Mouse (Mus musculus): ENCODE results near the gene Ip6k2.
A peak's percentile ranks its signal among the peaks of the same experiment; 100 is the strongest.

Gene Ip6k2

GRCm38 (mm10) chr9:108824144-108824685, 40.6 kb downstream of the Ip6k2 start:
- DNase-seq (ENCODE audit: low read depth): no peak

GRCm38 (mm10) chr9:108824755-108825413, 41.3 kb downstream of the Ip6k2 start:
- DNase-seq (ENCODE audit: low read depth): no peak

GRCm38 (mm10) chr9:108825820-108826699, 42.5 kb downstream of the Ip6k2 start, which contains the start of gene Celsr3:
Gene Celsr3 (plus strand): TSS chr9:108826320.
- DNase-seq (ENCODE audit: low read depth): peak; percentile 16

- DNase-seq (ENCODE audit: low read depth): peak; percentile 80
These were observed 43.2 kb downstream of the Ip6k2 start for GRCm38 (mm10) chr9:108826700-108827340.

GRCm38 (mm10) chr9:108827454-108827853, 43.9 kb downstream of the Ip6k2 start:
- DNase-seq (ENCODE audit: low read depth): no peak

GRCm38 (mm10) chr9:108827906-108828305, 44.3 kb downstream of the Ip6k2 start:
- no peak for DNase-seq (ENCODE audit: low read depth)

GRCm38 (mm10) chr9:108831637-108832036, 48.0 kb downstream of the Ip6k2 start:
- no peak for DNase-seq (ENCODE audit: low read depth)

- peak; percentile 81 for DNase-seq (ENCODE audit: low read depth)
These were observed 49.0 kb downstream of the Ip6k2 start for GRCm38 (mm10) chr9:108832390-108833108.

- DNase-seq (ENCODE audit: low read depth): no peak
These were observed 59.4 kb downstream of the Ip6k2 start for GRCm38 (mm10) chr9:108842989-108843388.

GRCm38 (mm10) chr9:108845390-108845789, 61.8 kb downstream of the Ip6k2 start:
- DNase-seq (ENCODE audit: low read depth): no peak

- DNase-seq (ENCODE audit: low read depth): no peak
These were observed 63.8 kb downstream of the Ip6k2 start for GRCm38 (mm10) chr9:108847374-108847773.

- no peak for DNase-seq (ENCODE audit: low read depth)
These were observed 64.8 kb downstream of the Ip6k2 start for GRCm38 (mm10) chr9:108848419-108848818.

GRCm38 (mm10) chr9:108852976-108853375, 69.4 kb downstream of the Ip6k2 start, which contains the start of gene Slc26a6:
Gene Slc26a6 (plus strand): TSS chr9:108853283.
- DNase-seq (ENCODE audit: low read depth): no peak

GRCm38 (mm10) chr9:108853635-108854240, 70.1 kb downstream of the Ip6k2 start:
- peak; percentile 94 for DNase-seq (ENCODE audit: low read depth)

GRCm38 (mm10) chr9:108854241-108854696, 70.7 kb downstream of the Ip6k2 start:
- DNase-seq (ENCODE audit: low read depth): peak; percentile 91

GRCm38 (mm10) chr9:108855335-108855734, 71.7 kb downstream of the Ip6k2 start:
- peak; percentile 14 for DNase-seq (ENCODE audit: low read depth)

Data from naive thymus-derived CD4-positive, alpha-beta T cell, adult 2 months (primary cell).